Mouse (Mus musculus) G1E (cell line): ENCODE results near the gene Slc25a26. TPM values are rescaled to one million over a fixed set of nuclear protein-coding genes. Genes with fewer than 3 reads are reported as not detected.

ENCODE experiments used
- ATAC-seq: 2 replicates; pipeline ENCODE4 v1.8.0; 2016; ENCODE audit warnings: mild to moderate bottlenecking; ENCODE audit not compliant: insufficient number of reproducible peaks, poor library complexity, low FRiP score, severe bottlenecking; ENCODE audit errors: extremely low read depth
- DNase-seq: peaks from one replicate; pipeline ENCODE4 v3.0.0; 2012; ENCODE audit warnings: low spot score
- H3K27me3 ChIP-seq: 2 replicates; pipeline ENCODE4 v1.6.1; 2012; ENCODE audit warnings: mild to moderate bottlenecking, low read length, inconsistent platforms; ENCODE audit not compliant: insufficient read depth
- H3K36me3 ChIP-seq: replicated peaks from 2 replicates; pipeline ENCODE3; 2012; ENCODE audit warnings: mild to moderate bottlenecking, inconsistent platforms
- H3K4me1 ChIP-seq: 2 replicates; pipeline ENCODE4 v1.6.1; 2012; ENCODE audit warnings: low read depth, low read length, inconsistent platforms, mixed read lengths; ENCODE audit not compliant: insufficient read depth
- H3K4me3 ChIP-seq: 2 replicates; pipeline ENCODE4 v1.5.1; 2012; ENCODE audit warnings: low read depth, mild to moderate bottlenecking, inconsistent platforms, low read length, moderate library complexity, mixed read lengths
- H3K9me3 ChIP-seq: replicated peaks from 2 replicates; pipeline ENCODE4 v1.6.1; 2012; ENCODE audit warnings: inconsistent platforms
- CTCF ChIP-seq: IDR thresholded peaks from 2 replicates; pipeline ENCODE4 v1.5.1; 2012; ENCODE audit warnings: low read depth, low read length, inconsistent platforms, mixed read lengths
- GATA1 ChIP-seq: IDR thresholded peaks from 2 replicates; pipeline ENCODE4 v1.6.1; 2012; ENCODE audit warnings: borderline replicate concordance, low read length, inconsistent platforms, mixed read lengths
- GATA2 ChIP-seq: IDR thresholded peaks from 2 replicates; pipeline ENCODE4 v1.6.1; 2012; ENCODE audit warnings: low read depth, low read length, inconsistent platforms, borderline replicate concordance
- POLR2AphosphoS5 ChIP-seq: IDR thresholded peaks from 2 replicates; pipeline ENCODE4 v1.6.1; 2012; ENCODE audit warnings: low read depth, low read length, inconsistent platforms; ENCODE audit not compliant: insufficient replicate concordance
- TAL1 ChIP-seq: conservative IDR thresholded peaks from 2 replicates; pipeline ENCODE4 v1.6.1; 2012; ENCODE audit warnings: low read depth, low read length, inconsistent platforms, mixed read lengths
- polyA plus RNA-seq: library from polyadenylated mRNA; stranded (reverse); fragments of >175 nt; gene quantifications from 2 replicates; pipeline ENCODE4 v1.2.3, GENCODE M21; 2012
- total RNA-seq, 2 experiments: library from RNA; stranded (forward) in 1 of 2; stranded (reverse) in 1 of 2; fragments of 200-1000 nt in 1 of 2; fragments of >200 nt in 1 of 2; fragmentation: Nextera tagmentation in 1 of 2; gene quantifications; 2 replicates each; pipeline ENCODE4 v1.2.3; 2014 to 2017

Gene Slc25a26
- total and polyA plus RNA-seq, 3 experiments: 3.3 to 11.8 (median 7.0) TPM

DNA sequence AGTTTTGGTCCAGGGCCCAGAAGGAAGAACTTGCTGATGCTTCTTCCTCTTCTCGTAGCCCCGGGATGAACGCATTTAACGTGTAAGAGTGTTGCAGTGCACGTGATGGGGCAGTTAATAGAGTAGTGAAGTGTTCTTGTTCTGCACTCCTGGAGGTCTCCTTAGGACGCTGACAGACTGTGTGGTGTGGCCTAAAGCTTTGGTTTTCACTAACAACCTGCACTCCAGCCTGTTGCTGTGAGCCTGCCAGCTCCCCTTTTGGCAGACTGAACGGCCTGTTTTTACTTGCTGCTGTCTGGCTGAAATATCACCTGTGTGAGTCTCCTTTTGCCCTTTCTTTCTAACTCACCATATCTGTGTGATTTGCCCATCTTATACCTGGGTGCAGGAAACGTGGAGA is 36.3 kb downstream of the Slc25a26 start:
- Histone ChIP-seq H3K9me3 (no peaks in the 10 kb centered on the region), H3K27me3 (no peaks in the 10 kb centered on the region), H3K4me1 (no peaks in the 10 kb centered on the region), H3K36me3 (peaks cover 62% of the 10 kb centered on the region), H3K4me3 (no peak overlapping the region)
- no peak for DNase-seq
- no peak for TF ChIP-seq TAL1
- TF ChIP-seq CTCF: no peak
- no peak for TF ChIP-seq GATA2
- no peak for TF ChIP-seq GATA1
- no peak for TF ChIP-seq POLR2AphosphoS5
- no peak for ATAC-seq

DNA sequence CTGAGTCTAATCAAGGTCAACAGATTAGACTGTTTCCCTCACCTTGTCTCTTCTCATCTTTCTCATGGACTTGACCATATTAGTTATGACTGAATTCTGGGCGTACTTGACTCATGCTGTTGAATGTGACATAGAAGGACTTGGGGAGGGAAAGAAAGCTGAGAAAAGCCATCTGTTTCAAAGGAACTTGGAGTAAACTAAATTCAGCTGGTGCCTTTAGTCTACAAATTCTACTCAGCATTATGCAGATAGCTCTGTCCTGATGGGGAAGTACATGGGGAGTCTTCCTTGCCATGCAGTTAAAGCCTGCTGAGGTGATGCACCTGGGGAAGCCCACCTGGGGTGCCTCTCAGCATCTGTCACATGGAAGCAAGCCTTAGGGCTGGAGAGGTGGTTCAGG is 37.5 kb downstream of the Slc25a26 start:
- peaks cover 58% of the 10 kb centered on the region for H3K36me3 ChIP-seq
- no peaks in the 10 kb centered on the region for H3K9me3 ChIP-seq
- TF ChIP-seq GATA1 (no peak), GATA2 (no peak), TAL1 (no peak), POLR2AphosphoS5 (no peak), CTCF (no peak)
- DNase-seq (no peak), ATAC-seq (no peak)
- H3K27me3 ChIP-seq: no peaks in the 10 kb centered on the region
- H3K4me3 ChIP-seq: no peak overlapping the region
- no peaks in the 10 kb centered on the region for H3K4me1 ChIP-seq

DNA sequence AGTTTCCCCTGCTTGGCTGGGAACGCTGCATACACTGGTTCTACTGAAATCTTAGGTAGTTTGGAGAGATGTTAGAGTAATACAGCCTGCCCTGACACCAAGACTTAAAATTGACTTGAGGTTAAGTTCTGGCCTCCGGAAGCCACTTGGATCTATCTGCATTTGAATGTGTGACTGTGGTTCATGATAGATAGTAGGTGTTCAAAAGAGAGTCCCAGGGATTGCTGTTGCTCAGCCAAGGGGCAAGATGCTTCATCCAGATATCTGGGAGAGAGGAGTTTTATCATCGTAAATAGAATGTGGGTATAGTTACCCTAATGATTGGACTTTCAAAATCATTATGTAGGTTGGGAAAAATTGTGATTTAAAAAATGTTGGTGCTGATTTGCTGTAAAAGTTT is 40.0 kb downstream of the Slc25a26 start:
- Histone ChIP-seq H3K36me3 (peaks cover 49% of the 10 kb centered on the region), H3K9me3 (no peaks in the 10 kb centered on the region), H3K4me1 (no peaks in the 10 kb centered on the region), H3K27me3 (no peaks in the 10 kb centered on the region), H3K4me3 (no peak overlapping the region)
- DNase-seq (no peak), ATAC-seq (no peak)
- no peak for TF ChIP-seq GATA1
- no peak for TF ChIP-seq TAL1
- TF ChIP-seq GATA2: no peak
- TF ChIP-seq CTCF: no peak
- no peak for TF ChIP-seq POLR2AphosphoS5

DNA sequence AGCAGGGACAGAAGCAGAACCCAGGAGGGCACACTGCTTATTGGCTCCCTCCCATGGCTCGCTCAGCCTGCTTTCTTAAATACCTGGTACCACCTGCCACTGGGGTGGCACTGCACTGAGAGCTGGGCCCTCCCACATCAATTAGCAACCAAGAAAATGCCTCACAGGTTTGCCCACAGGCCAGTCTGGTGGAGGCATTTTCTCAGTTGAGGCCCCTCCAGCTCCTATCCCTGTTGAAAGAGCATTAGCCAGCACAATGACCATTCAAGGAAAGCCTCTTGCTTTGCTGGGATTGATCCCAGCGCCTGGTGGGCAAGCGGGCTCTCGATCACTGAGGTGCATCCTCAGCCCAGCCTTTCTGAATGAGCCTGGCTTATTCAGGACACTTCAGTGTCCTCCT is 40.5 kb downstream of the Slc25a26 start:
- Histone ChIP-seq H3K36me3 (peaks cover 53% of the 10 kb centered on the region), H3K4me1 (no peaks in the 10 kb centered on the region), H3K27me3 (no peaks in the 10 kb centered on the region), H3K4me3 (no peak overlapping the region), H3K9me3 (no peaks in the 10 kb centered on the region)
- no peak for TF ChIP-seq GATA2
- TF ChIP-seq POLR2AphosphoS5: no peak
- no peak for TF ChIP-seq GATA1
- no peak for TF ChIP-seq TAL1
- TF ChIP-seq CTCF: no peak
- ATAC-seq: no peak
- DNase-seq: no peak

- no peak for ATAC-seq
- no peak for DNase-seq
Measured at GRCm38 (mm10) chr6:94541133-94541532, 41.0 kb downstream of the Slc25a26 start.

GRCm38 (mm10) chr6:94541854-94542253 is 41.7 kb downstream of the Slc25a26 start:
- Histone ChIP-seq H3K36me3 (peaks cover 47% of the 10 kb centered on the region), H3K4me1 (no peaks in the 10 kb centered on the region), H3K9me3 (no peaks in the 10 kb centered on the region), H3K27me3 (no peaks in the 10 kb centered on the region), H3K4me3 (no peak overlapping the region)
- TF ChIP-seq GATA1: no peak
- DNase-seq: no peak
- no peak for ATAC-seq

More at GRCm38 (mm10) chr6:94541133-94541532, 41.0 kb downstream of the Slc25a26 start:
- Histone ChIP-seq H3K4me1 (no peaks in the 10 kb centered on the region), H3K9me3 (no peaks in the 10 kb centered on the region), H3K27me3 (no peaks in the 10 kb centered on the region), H3K36me3 (peaks cover 51% of the 10 kb centered on the region), H3K4me3 (no peak overlapping the region)
- no peak for TF ChIP-seq TAL1
- no peak for TF ChIP-seq POLR2AphosphoS5
- TF ChIP-seq GATA1: no peak
- no peak for TF ChIP-seq GATA2
- no peak for TF ChIP-seq CTCF

GRCm38 (mm10) chr6:94543902-94544840 is 44.0 kb downstream of the Slc25a26 start:
- Histone ChIP-seq H3K4me1 (no peaks in the 10 kb centered on the region), H3K27me3 (no peaks in the 10 kb centered on the region), H3K9me3 (no peaks in the 10 kb centered on the region), H3K36me3 (peaks cover 43% of the 10 kb centered on the region), H3K4me3 (no peak overlapping the region)
- DNase-seq (no peak), ATAC-seq (peak; percentile 57; the same call in 1 of the 2 replicates)
- no peak for TF ChIP-seq GATA1
- no peak for TF ChIP-seq POLR2AphosphoS5
- TF ChIP-seq TAL1: no peak
- no peak for TF ChIP-seq GATA2
